Mouse (Mus musculus): ENCODE results near the gene Tmod2. TPM values are rescaled to one million over a fixed set of nuclear protein-coding genes. Genes with fewer than 3 reads are reported as not detected.

Gene Tmod2
- polyA plus RNA-seq, 1 experiment from 2014 or later, result 127 TPM

DNA sequence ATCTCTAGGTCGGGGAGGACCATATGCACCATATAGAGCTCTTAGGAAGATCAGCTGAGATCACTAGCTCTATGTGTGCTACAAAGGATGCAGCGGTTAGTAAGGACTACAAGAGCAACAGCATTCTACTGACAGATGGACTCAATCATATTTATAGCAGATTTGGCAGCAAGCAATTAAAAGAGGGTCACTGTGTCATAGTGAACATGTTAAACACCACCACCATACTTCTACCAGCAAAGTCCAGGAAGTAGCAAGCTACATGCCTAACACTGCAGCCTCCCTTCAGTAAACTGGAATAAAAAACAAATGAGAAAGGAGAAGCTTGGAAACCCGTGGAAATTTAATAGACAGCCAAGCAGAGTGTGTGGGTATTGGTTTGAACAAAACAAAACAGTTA, 5.4 kb upstream of the Tmod2 start:
- ATAC-seq (no peak), DNase-seq (ENCODE audit: low spot score) (no peak)
- Histone ChIP-seq H3K27ac (ENCODE audit: low read depth, low read length) (no peak overlapping the region), H3K4me3 (ENCODE audit: low read depth, low read length) (no peak overlapping the region), H3K9me3 (replicated peaks; ENCODE audit: control insufficient read depth, low read length) (no peaks in the 10 kb centered on the region), H3K9ac (ENCODE audit: low read length) (no peak overlapping the region), H3K36me3 (ENCODE audit: control insufficient read depth, insufficient read depth, low read length) (no peaks in the 10 kb centered on the region), H3K27me3 (replicated peaks; ENCODE audit: control insufficient read depth, insufficient read depth, low read length) (no peaks in the 10 kb centered on the region), H3K4me1 (ENCODE audit: control insufficient read depth, insufficient read depth, low read length) (no peaks in the 10 kb centered on the region), H3K4me2 (ENCODE audit: low read length) (no peak overlapping the region)
- WGBS, result 67% methylated on average over 3 of the region's 3 CpGs

DNA sequence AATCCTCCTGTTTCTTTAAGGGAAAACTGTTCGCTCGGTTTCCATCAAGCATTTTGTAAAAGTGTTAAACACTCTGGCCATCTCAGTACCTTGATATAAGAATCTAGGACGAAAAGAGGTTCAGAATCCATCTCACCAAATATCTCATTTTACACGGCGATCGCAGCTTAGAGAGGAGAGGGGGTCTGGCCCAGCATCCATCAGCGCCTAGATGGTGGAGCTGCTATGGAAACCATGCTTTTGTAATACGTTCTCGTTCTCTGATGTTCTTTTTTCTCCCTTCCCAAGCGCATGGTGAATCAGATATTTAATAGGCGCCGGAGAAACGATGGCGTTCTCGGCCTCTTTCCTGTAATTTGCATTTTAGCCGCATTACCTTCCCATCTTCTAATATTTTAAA, 1.2 kb downstream of the Tmod2 start:
- WGBS, result 8% methylated on average over 16 of the region's 16 CpGs
- peaks cover 7% of the 10 kb centered on the region for H3K4me1 ChIP-seq (ENCODE audit: control insufficient read depth, insufficient read depth, low read length)
- no peaks in the 10 kb centered on the region for H3K9me3 ChIP-seq (replicated peaks; ENCODE audit: control insufficient read depth, low read length)
- H3K9ac ChIP-seq (ENCODE audit: low read length), result peak overlapping the region; percentile 79
- peak overlapping the region; percentile 66 for H3K4me2 ChIP-seq (ENCODE audit: low read length)
- peak overlapping the region; percentile 88 for H3K27ac ChIP-seq (ENCODE audit: low read depth, low read length)
- peak; percentile 62 for DNase-seq (ENCODE audit: low spot score)
- H3K36me3 ChIP-seq (ENCODE audit: control insufficient read depth, insufficient read depth, low read length), result peaks cover under 1% of the 10 kb centered on the region; the same call in 1 of the 2 replicates
- peak; percentile 8; the same call in 1 of the 2 replicates for ATAC-seq
- H3K27me3 ChIP-seq (replicated peaks; ENCODE audit: control insufficient read depth, insufficient read depth, low read length), result no peaks in the 10 kb centered on the region
- peak overlapping the region; percentile 81 for H3K4me3 ChIP-seq (ENCODE audit: low read depth, low read length)

DNA sequence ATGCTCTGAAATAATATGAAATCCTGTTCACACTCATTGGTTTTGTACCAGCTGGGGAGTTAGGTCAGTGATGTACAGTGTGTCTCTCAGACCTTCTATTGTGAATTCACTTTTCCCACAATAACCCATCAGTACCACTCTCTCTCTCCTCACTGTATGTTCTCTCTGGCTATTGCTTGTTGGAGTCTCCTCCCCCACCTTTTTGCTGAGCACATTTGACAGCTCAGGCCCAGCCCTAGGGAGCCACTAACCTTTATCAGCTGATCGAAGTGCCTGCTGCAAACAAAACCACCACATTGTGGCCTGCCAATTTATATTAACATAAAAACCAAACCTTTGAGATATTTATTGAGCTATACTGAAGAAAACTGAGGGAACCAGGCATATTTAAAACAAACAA, 1.6 kb downstream of the Tmod2 start:
- H3K9me3 ChIP-seq (replicated peaks; ENCODE audit: control insufficient read depth, low read length), result no peaks in the 10 kb centered on the region
- peaks cover 5% of the 10 kb centered on the region; the same call in 1 of the 2 replicates for H3K36me3 ChIP-seq (ENCODE audit: control insufficient read depth, insufficient read depth, low read length)
- WGBS, result 42% methylated on average over 1 of the region's 1 CpGs
- peaks cover 7% of the 10 kb centered on the region for H3K4me1 ChIP-seq (ENCODE audit: control insufficient read depth, insufficient read depth, low read length)
- H3K4me2 ChIP-seq (ENCODE audit: low read length), result peak overlapping the region; percentile 66
- peak overlapping the region; percentile 88 for H3K27ac ChIP-seq (ENCODE audit: low read depth, low read length)
- peak overlapping the region; percentile 79 for H3K9ac ChIP-seq (ENCODE audit: low read length)
- H3K4me3 ChIP-seq (ENCODE audit: low read depth, low read length), result peak overlapping the region; percentile 81
- ATAC-seq (peak; percentile 18; the same call in 1 of the 2 replicates), DNase-seq (ENCODE audit: low spot score) (peak; percentile 41)
- no peaks in the 10 kb centered on the region for H3K27me3 ChIP-seq (replicated peaks; ENCODE audit: control insufficient read depth, insufficient read depth, low read length)

DNA sequence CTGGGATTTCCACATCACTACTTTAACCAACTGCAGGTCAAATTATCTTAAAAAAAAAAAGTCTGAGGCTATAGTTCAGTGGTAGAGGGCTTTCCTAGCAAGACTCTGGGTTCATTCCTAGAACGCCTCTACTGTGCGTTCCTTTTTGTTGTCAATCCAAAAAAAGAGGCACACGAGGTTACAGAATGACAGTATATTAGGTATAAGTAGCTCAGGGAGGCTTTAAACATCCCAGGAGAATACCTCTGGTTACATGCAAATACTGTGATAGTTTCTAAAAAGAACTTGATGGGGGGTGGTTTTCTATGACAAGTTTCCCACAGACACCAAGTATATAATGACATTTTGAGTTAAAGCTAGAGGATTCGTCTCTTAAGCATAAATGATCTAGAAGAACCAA, 3.6 kb downstream of the Tmod2 start:
- H3K27ac ChIP-seq (ENCODE audit: low read depth, low read length), result no peak overlapping the region
- ATAC-seq (no peak), DNase-seq (ENCODE audit: low spot score) (no peak)
- peaks cover 7% of the 10 kb centered on the region for H3K4me1 ChIP-seq (ENCODE audit: control insufficient read depth, insufficient read depth, low read length)
- H3K4me3 ChIP-seq (ENCODE audit: low read depth, low read length), result no peak overlapping the region
- no peak overlapping the region for H3K9ac ChIP-seq (ENCODE audit: low read length)
- no peak overlapping the region for H3K4me2 ChIP-seq (ENCODE audit: low read length)
- peaks cover 9% of the 10 kb centered on the region; the same call in 1 of the 2 replicates for H3K36me3 ChIP-seq (ENCODE audit: control insufficient read depth, insufficient read depth, low read length)
- H3K27me3 ChIP-seq (replicated peaks; ENCODE audit: control insufficient read depth, insufficient read depth, low read length), result no peaks in the 10 kb centered on the region
- 90% methylated on average over 4 of the region's 4 CpGs for WGBS
- no peaks in the 10 kb centered on the region for H3K9me3 ChIP-seq (replicated peaks; ENCODE audit: control insufficient read depth, low read length)

DNA sequence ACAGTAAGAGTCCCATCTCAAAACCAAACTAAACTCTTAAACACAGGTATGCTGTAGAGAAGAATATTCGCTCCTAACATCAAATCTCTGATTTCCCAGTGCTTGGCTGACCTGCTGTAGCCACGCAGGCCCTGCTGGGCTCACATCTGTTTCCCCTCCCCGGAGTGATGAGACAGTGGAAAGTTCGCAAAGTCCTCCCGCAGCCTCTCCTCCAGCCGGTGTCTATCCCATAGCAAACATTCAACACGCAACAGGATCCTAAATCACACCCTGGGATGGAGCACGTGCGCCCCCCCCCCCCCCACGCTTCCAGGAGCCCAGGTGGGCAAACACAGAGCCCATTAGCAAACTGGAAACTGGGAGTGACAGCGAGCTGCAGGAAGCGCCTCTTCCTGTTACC, 9.6 kb downstream of the Tmod2 start:
- WGBS, result 76% methylated on average over 12 of the region's 12 CpGs
- H3K36me3 ChIP-seq (ENCODE audit: control insufficient read depth, insufficient read depth, low read length), result peaks cover 14% of the 10 kb centered on the region; the same call in 1 of the 2 replicates
- H3K9ac ChIP-seq (ENCODE audit: low read length), result no peak overlapping the region
- ATAC-seq (no peak), DNase-seq (ENCODE audit: low spot score) (no peak)
- no peak overlapping the region for H3K4me2 ChIP-seq (ENCODE audit: low read length)
- H3K4me1 ChIP-seq (ENCODE audit: control insufficient read depth, insufficient read depth, low read length), result peaks cover 9% of the 10 kb centered on the region
- H3K27me3 ChIP-seq (replicated peaks; ENCODE audit: control insufficient read depth, insufficient read depth, low read length), result no peaks in the 10 kb centered on the region
- no peaks in the 10 kb centered on the region for H3K9me3 ChIP-seq (replicated peaks; ENCODE audit: control insufficient read depth, low read length)
- no peak overlapping the region for H3K4me3 ChIP-seq (ENCODE audit: low read depth, low read length)
- no peak overlapping the region for H3K27ac ChIP-seq (ENCODE audit: low read depth, low read length)

DNA sequence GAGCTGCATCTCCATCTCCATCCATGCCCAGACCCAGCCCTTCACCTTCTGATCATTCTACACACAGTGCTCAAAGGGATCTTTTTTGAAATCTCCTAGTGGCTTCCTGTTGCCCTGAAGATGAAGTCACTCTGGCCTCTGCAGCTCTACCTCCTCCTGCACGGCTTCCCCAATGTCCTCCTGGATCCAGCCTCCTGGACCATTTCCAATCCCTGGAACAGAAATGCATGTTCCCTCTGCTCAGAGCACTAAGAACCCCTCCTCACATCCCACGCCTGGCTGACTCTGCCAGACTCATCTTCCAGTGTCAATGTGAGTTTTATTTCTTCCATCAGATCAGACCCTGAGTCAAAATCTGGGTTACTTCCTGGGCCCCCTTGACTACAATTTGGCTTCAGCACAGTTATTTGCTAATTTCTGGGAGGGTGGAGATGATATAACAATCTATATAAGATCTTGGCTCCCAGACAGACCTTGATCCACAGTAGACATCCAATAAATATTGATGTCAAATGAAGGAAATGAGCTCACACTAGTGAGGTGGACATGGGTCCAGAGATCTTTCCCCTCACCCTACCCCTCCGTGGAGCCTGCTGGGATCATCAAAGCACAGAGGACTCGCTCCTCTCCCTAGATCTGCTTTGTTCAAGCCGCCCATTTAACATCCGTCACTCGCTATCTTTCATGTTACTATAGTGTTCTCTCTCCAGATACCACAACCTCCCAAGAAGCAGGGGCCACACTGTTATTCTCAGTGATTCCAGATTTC, 10.8 kb downstream of the Tmod2 start:
- H3K4me3 ChIP-seq (ENCODE audit: low read depth, low read length), result no peak overlapping the region
- no peaks in the 10 kb centered on the region for H3K9me3 ChIP-seq (replicated peaks; ENCODE audit: control insufficient read depth, low read length)
- ATAC-seq, result no peak
- 70% methylated on average over 7 of the region's 7 CpGs for WGBS
- no peak overlapping the region for H3K27ac ChIP-seq (ENCODE audit: low read depth, low read length)
- H3K4me1 ChIP-seq (ENCODE audit: control insufficient read depth, insufficient read depth, low read length), result peaks cover 9% of the 10 kb centered on the region
- peak; percentile 24 for DNase-seq (ENCODE audit: low spot score)
- H3K36me3 ChIP-seq (ENCODE audit: control insufficient read depth, insufficient read depth, low read length), result peaks cover 17% of the 10 kb centered on the region; the same call in 1 of the 2 replicates
- H3K4me2 ChIP-seq (ENCODE audit: low read length), result no peak overlapping the region
- H3K9ac ChIP-seq (ENCODE audit: low read length), result no peak overlapping the region
- no peaks in the 10 kb centered on the region for H3K27me3 ChIP-seq (replicated peaks; ENCODE audit: control insufficient read depth, insufficient read depth, low read length)

DNA sequence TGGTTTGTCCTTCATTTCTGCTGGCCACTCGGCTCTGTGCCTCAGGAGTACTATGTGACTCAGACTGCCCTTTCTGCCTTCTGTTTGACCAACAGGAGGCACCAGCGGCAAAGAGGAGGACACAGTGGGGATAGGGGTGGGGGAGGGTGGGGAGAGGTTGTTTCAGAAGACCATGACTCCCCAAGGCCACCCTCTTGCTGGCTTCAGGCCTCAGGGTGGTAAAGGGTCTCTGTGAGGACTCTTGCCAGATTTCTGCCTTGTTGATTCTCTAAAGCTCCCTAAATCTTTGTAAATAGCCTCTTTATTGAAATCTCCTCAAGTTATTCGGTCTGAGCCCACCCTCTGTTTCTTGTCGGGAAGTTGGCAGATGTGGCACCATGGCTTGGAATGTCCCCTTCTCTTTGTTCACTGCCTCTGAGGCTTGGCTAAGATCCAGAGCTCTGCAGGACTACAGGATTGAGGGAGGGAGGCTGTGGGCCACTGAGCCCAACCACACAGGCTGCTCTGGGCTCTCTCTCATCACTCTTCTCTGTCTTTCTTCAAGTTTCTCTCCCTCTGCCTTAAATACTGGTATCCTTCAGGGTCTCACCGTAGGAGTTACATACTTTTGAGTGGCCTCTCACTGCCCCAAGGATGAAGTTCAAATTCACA, 11.8 kb downstream of the Tmod2 start:
- Histone ChIP-seq H3K27me3 (replicated peaks; ENCODE audit: control insufficient read depth, insufficient read depth, low read length) (no peaks in the 10 kb centered on the region), H3K36me3 (ENCODE audit: control insufficient read depth, insufficient read depth, low read length) (peaks cover 18% of the 10 kb centered on the region), H3K9me3 (replicated peaks; ENCODE audit: control insufficient read depth, low read length) (no peaks in the 10 kb centered on the region), H3K4me1 (ENCODE audit: control insufficient read depth, insufficient read depth, low read length) (peaks cover 9% of the 10 kb centered on the region), H3K27ac (ENCODE audit: low read depth, low read length) (peak overlapping the region; percentile 46; the same call in 1 of the 2 replicates), H3K9ac (ENCODE audit: low read length) (no peak overlapping the region), H3K4me3 (ENCODE audit: low read depth, low read length) (no peak overlapping the region), H3K4me2 (ENCODE audit: low read length) (no peak overlapping the region)
- DNase-seq (ENCODE audit: low spot score) (peak; percentile 94), ATAC-seq (peak; percentile 94)
- WGBS, result 27% methylated on average over 5 of the region's 5 CpGs

DNA sequence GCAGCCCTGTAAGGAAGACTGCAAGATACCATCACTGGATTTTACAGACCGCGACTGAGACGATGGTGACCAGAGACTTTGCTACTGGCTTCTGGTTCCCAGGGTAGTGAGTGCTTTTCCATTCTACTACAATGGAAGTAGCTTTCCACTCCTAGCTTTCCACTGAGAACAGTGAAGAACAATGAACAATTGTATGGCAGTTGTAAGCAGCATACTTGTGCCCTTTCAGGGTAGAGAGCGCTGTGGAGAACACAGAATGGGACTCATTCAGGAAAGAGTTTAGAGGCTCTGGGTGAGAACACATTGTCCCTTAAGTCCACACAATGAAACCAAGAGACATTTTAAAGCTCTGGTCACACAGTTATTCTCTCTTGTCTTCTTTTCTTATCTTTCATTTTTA, 13.5 kb downstream of the Tmod2 start:
- WGBS, result 70% methylated on average over 4 of the region's 4 CpGs
- Histone ChIP-seq H3K4me2 (ENCODE audit: low read length) (no peak overlapping the region), H3K4me3 (ENCODE audit: low read depth, low read length) (no peak overlapping the region)

DNA sequence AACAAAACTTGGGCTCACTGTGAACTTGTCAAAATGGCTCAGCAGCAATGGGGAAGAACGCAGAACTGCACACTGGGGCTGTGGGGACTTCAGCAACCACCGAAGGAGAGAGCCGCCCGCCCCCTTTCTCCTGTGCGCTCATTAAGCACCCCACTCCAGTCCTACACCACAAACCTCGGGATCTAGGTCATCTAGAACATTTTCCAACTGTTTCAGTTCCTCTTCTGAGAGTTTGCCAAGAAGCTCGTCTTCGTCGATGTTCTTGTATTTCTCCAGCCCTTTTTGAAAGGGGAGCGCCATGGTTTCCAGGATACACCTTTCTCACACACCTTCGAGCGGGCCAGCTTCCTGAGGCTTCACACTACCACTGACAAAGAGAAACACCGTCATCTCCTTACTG, 14.1 kb downstream of the Tmod2 start:
- DNase-seq (ENCODE audit: low spot score) (no peak), ATAC-seq (no peak)
- H3K4me1 ChIP-seq (ENCODE audit: control insufficient read depth, insufficient read depth, low read length), result peaks cover 9% of the 10 kb centered on the region
- H3K27ac ChIP-seq (ENCODE audit: low read depth, low read length), result no peak overlapping the region
- WGBS, result 90% methylated on average over 13 of the region's 13 CpGs
- H3K4me2 ChIP-seq (ENCODE audit: low read length), result no peak overlapping the region
- peaks cover 38% of the 10 kb centered on the region for H3K36me3 ChIP-seq (ENCODE audit: control insufficient read depth, insufficient read depth, low read length)
- H3K9ac ChIP-seq (ENCODE audit: low read length), result no peak overlapping the region
- no peaks in the 10 kb centered on the region for H3K27me3 ChIP-seq (replicated peaks; ENCODE audit: control insufficient read depth, insufficient read depth, low read length)
- no peak overlapping the region for H3K4me3 ChIP-seq (ENCODE audit: low read depth, low read length)
- no peaks in the 10 kb centered on the region for H3K9me3 ChIP-seq (replicated peaks; ENCODE audit: control insufficient read depth, low read length)

More for the DNA sequence above, 13.5 kb downstream of the Tmod2 start:
- Histone ChIP-seq H3K27ac (ENCODE audit: low read depth, low read length) (no peak overlapping the region), H3K4me1 (ENCODE audit: control insufficient read depth, insufficient read depth, low read length) (peaks cover 9% of the 10 kb centered on the region), H3K9me3 (replicated peaks; ENCODE audit: control insufficient read depth, low read length) (no peaks in the 10 kb centered on the region), H3K36me3 (ENCODE audit: control insufficient read depth, insufficient read depth, low read length) (peaks cover 33% of the 10 kb centered on the region), H3K27me3 (replicated peaks; ENCODE audit: control insufficient read depth, insufficient read depth, low read length) (no peaks in the 10 kb centered on the region), H3K9ac (ENCODE audit: low read length) (no peak overlapping the region)
- no peak for DNase-seq (ENCODE audit: low spot score)
- ATAC-seq, result no peak

Data from forebrain, embryonic 14.5 days (tissue).